Mouse (Mus musculus) bone marrow, adult 2 months (tissue): ENCODE results near the gene Tmem121b. TPM values are rescaled to one million over a fixed set of nuclear protein-coding genes. Genes with fewer than 3 reads are reported as not detected.

ENCODE experiments used
- H3K27ac ChIP-seq: fragments of 200-500 bp; 2 replicates; pipeline ENCODE4 v1.5.1; 2012; ENCODE audit warnings: low read depth, mild to moderate bottlenecking, control low read depth, inconsistent platforms, low read length; ENCODE audit not compliant: control insufficient read depth, poor library complexity, insufficient read depth
- H3K4me1 ChIP-seq: fragments of 200-500 bp; 2 replicates; pipeline ENCODE4 v1.6.1; 2011; ENCODE audit warnings: low read length; ENCODE audit not compliant: control insufficient read depth, insufficient read depth
- H3K4me3 ChIP-seq: fragments of 200-500 bp; replicated peaks from 2 replicates; pipeline ENCODE3; 2011; ENCODE audit warnings: mild to moderate bottlenecking, low read depth, low read length, control low read depth; ENCODE audit not compliant: control insufficient read depth
- CTCF ChIP-seq: fragments of 200-500 bp; IDR thresholded peaks from 2 replicates; pipeline ENCODE4 v1.5.1; 2011; ENCODE audit warnings: low read length, control low read depth; ENCODE audit not compliant: control insufficient read depth, insufficient read depth
- POLR2A ChIP-seq: fragments of 200-500 bp; IDR thresholded peaks from 2 replicates; pipeline ENCODE4 v1.6.1; 2011; ENCODE audit warnings: low read depth, mild to moderate bottlenecking, control low read depth, low read length, borderline replicate concordance; ENCODE audit not compliant: control insufficient read depth
- WGBS: fragments of 180-500 bp; shearing (Covaris S2); methylation state at CpG from one replicate; pipeline ENCODE4 v1.1.7; 2018; 5-methylcytosine and 5-hydroxymethylcytosine counted together
- polyA plus RNA-seq: library from polyadenylated mRNA; stranded (reverse); fragments of >200 nt; gene quantifications from 2 replicates; pipeline ENCODE4 v1.2.4, GENCODE M21; 2011; ENCODE audit warnings: low replicate concordance; ENCODE audit not compliant: missing spikeins, insufficient read depth, insufficient read length

Gene Tmem121b
- polyA plus RNA-seq, 1 experiment = not detected

- TF ChIP-seq CTCF = no peak
- no peak for TF ChIP-seq POLR2A
- Histone ChIP-seq H3K4me3 (no peak overlapping the region), H3K27ac (no peak overlapping the region), H3K4me1 (peaks cover 7% of the 10 kb centered on the region)
- whole genome bisulfite sequencing = 10% methylated on average over 3 of the region's 3 CpGs
Measured at GRCm38 (mm10) chr6:120488647-120489046, 5.0 kb downstream of the Tmem121b start.

- TF ChIP-seq CTCF = no peak
- TF ChIP-seq POLR2A = no peak
- Histone ChIP-seq H3K27ac (peak overlapping the region; percentile 17), H3K4me1 (peaks cover 10% of the 10 kb centered on the region)
Measured at GRCm38 (mm10) chr6:120486051-120486510, 7.5 kb downstream of the Tmem121b start.

GRCm38 (mm10) chr6:120485038-120485437 is 8.6 kb downstream of the Tmem121b start:
- Histone ChIP-seq H3K27ac (no peak overlapping the region), H3K4me1 (peaks cover 12% of the 10 kb centered on the region)

More at GRCm38 (mm10) chr6:120486051-120486510, 7.5 kb downstream of the Tmem121b start:
- H3K4me3 ChIP-seq = no peak overlapping the region
- 10% methylated on average over 8 of the region's 8 CpGs for WGBS

GRCm38 (mm10) chr6:120483211-120483626 is 10.4 kb downstream of the Tmem121b start:
- WGBS = 24% methylated on average over 8 of the region's 8 CpGs
- TF ChIP-seq POLR2A (no peak), CTCF (peak; percentile 68)
- Histone ChIP-seq H3K4me3 (no peak overlapping the region), H3K27ac (peak overlapping the region; percentile 52; the same call in 1 of the 2 replicates), H3K4me1 (peaks cover 15% of the 10 kb centered on the region)

More at GRCm38 (mm10) chr6:120485038-120485437, 8.6 kb downstream of the Tmem121b start:
- 21% methylated on average over 3 of the region's 3 CpGs for WGBS
- no peak for TF ChIP-seq CTCF
- TF ChIP-seq POLR2A = no peak
- no peak overlapping the region for H3K4me3 ChIP-seq

- no peak overlapping the region for H3K4me3 ChIP-seq
- TF ChIP-seq POLR2A (no peak), CTCF (no peak)
- WGBS = 36% methylated on average over 6 of the region's 6 CpGs
- H3K4me1 ChIP-seq = peaks cover 16% of the 10 kb centered on the region
- peak overlapping the region; percentile 52; the same call in 1 of the 2 replicates for H3K27ac ChIP-seq
Measured at GRCm38 (mm10) chr6:120482756-120483155, 10.9 kb downstream of the Tmem121b start.

- peak overlapping the region; percentile 23; the same call in 1 of the 2 replicates for H3K27ac ChIP-seq
- WGBS = 91% methylated on average over 14 of the region's 14 CpGs
- TF ChIP-seq CTCF (no peak), POLR2A (0 out of 2 replicates have a peak, but pooled peaks have one; percentile 25)
- no peak overlapping the region for H3K4me3 ChIP-seq
- peaks cover 16% of the 10 kb centered on the region for H3K4me1 ChIP-seq
Measured at GRCm38 (mm10) chr6:120482021-120482420, 11.6 kb downstream of the Tmem121b start.

- Histone ChIP-seq H3K4me1 (peaks cover 16% of the 10 kb centered on the region), H3K27ac (peak overlapping the region; percentile 23; the same call in 1 of the 2 replicates), H3K4me3 (no peak overlapping the region)
- WGBS = 80% methylated on average over 6 of the region's 6 CpGs
- no peak for TF ChIP-seq POLR2A
- peak; percentile 51; the same call in 1 of the 2 replicates for TF ChIP-seq CTCF
Measured at GRCm38 (mm10) chr6:120481538-120481937, 12.1 kb downstream of the Tmem121b start.

GRCm38 (mm10) chr6:120480361-120480760 is 13.2 kb downstream of the Tmem121b start:
- 71% methylated on average over 5 of the region's 5 CpGs for WGBS
- TF ChIP-seq POLR2A (no peak), CTCF (no peak)
- H3K27ac ChIP-seq = no peak overlapping the region
- H3K4me3 ChIP-seq = no peak overlapping the region
- H3K4me1 ChIP-seq = peaks cover 12% of the 10 kb centered on the region; the same call in 1 of the 2 replicates
